Mouse (Mus musculus) neural tube, embryonic 13.5 days (tissue): ENCODE data around the gene Cacna1c. TPM values are rescaled to one million over a fixed set of nuclear protein-coding genes. Genes with fewer than 3 reads are reported as not detected.

Source experiments
- ATAC-seq: fragments of 200-750 bp; cut with Nextera tagmentation; 2 replicates; pipeline ENCODE4 v1.8.0; 2017; ENCODE audit warnings: low read depth, mild to moderate bottlenecking, moderate TSS enrichment, moderate library complexity
- H3K27ac ChIP-seq: fragments of 300-500 bp; sonication (generic); replicated peaks from 2 replicates; pipeline ENCODE4 v1.5.1; 2015; ENCODE audit warnings: moderate library complexity, mild to moderate bottlenecking, inconsistent platforms
- H3K27me3 ChIP-seq: fragments of 300-500 bp; sonication (generic); 2 replicates; pipeline ENCODE4 v1.6.1; 2015; ENCODE audit warnings: mild to moderate bottlenecking, inconsistent platforms
- H3K36me3 ChIP-seq: fragments of 300-500 bp; sonication (generic); 2 replicates; pipeline ENCODE4 v1.6.1; 2015; ENCODE audit warnings: mild to moderate bottlenecking, inconsistent platforms
- H3K4me1 ChIP-seq: fragments of 300-500 bp; sonication (generic); replicated peaks from 2 replicates; pipeline ENCODE4 v1.6.1; 2015; ENCODE audit warnings: inconsistent platforms
- H3K4me2 ChIP-seq: fragments of 300-500 bp; sonication (generic); 2 replicates; pipeline ENCODE4 v1.6.1; 2015; ENCODE audit warnings: inconsistent platforms, mild to moderate bottlenecking, moderate library complexity
- H3K4me3 ChIP-seq: fragments of 300-500 bp; sonication (generic); 2 replicates; pipeline ENCODE4 v1.5.1; 2015; ENCODE audit warnings: mild to moderate bottlenecking, inconsistent platforms
- H3K9ac ChIP-seq: fragments of 300-500 bp; sonication (generic); 2 replicates; pipeline ENCODE4 v1.6.1; 2015; ENCODE audit warnings: moderate library complexity, mild to moderate bottlenecking, inconsistent platforms
- H3K9me3 ChIP-seq: fragments of 300-500 bp; sonication (generic); 2 replicates; pipeline ENCODE4 v1.6.1; 2016; ENCODE audit warnings: inconsistent platforms
- WGBS: fragments of 180-500 bp; shearing (Covaris S2); methylation state at CpG from one replicate; pipeline ENCODE4 v1.1.7; 2015; 5-methylcytosine and 5-hydroxymethylcytosine counted together
- polyA plus RNA-seq: library from polyadenylated mRNA; unstranded; fragments of >200 nt; fragmentation: Nextera tagmentation; extraction: Ambion mirVana; gene quantifications from 2 replicates; pipeline ENCODE4 v1.2.1, GENCODE M21; 2015

The Cacna1c gene
- polyA plus RNA-seq, 1 experiment from 2014 or later, result 5.0 TPM

DNA sequence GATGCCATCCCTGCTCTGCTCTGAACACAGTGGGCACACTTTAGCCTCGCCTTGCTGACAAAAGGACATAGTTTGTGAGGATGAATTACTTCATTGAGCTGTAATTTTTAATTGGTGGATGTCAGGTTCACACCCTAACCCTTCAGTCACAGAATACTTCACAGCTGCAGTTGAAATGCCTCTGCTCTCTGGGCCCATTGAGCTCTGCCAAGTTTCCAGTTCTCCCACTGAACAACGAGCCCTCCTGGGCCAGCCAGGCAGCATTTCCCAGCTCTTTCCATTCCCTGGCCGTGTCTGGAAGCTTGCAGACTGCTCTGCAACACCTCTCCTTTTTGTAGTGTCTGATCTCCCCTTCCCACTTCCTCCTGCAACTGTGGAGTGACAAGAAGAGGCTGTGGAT is 457.6 kb downstream of the Cacna1c start:
- Histone ChIP-seq H3K9me3 (no peaks in the 10 kb centered on the region), H3K4me3 (no peak overlapping the region), H3K36me3 (peaks cover 12% of the 10 kb centered on the region; the same call in 1 of the 2 replicates), H3K27me3 (no peaks in the 10 kb centered on the region), H3K4me1 (no peaks in the 10 kb centered on the region), H3K4me2 (no peak overlapping the region), H3K9ac (no peak overlapping the region), H3K27ac (no peak overlapping the region)
- ATAC-seq, result no peak
- 63% methylated on average over 3 of the region's 3 CpGs for WGBS

DNA sequence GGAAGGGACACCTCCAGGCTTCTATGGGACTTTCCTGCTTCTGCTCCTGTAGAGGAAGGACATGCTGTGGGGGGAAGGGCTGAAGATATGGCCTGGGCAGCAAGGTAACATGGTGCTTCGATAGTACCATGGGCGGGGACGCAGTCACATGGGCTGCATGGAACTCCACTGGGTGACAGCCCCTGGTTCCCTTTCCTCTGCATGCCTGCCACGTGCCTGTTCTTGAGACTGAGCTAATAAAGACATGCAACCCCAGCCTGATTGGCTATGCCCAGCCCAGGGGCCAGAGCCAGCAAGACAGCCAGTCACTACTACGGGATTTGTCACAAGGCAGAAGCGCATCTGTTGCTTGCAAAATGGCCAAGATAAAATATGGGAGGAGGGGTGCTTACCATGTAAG is 459.1 kb downstream of the Cacna1c start:
- no peak for ATAC-seq
- Histone ChIP-seq H3K4me2 (no peak overlapping the region), H3K27ac (no peak overlapping the region), H3K9me3 (no peaks in the 10 kb centered on the region), H3K36me3 (peaks cover 12% of the 10 kb centered on the region; the same call in 1 of the 2 replicates), H3K9ac (no peak overlapping the region), H3K27me3 (no peaks in the 10 kb centered on the region), H3K4me1 (no peaks in the 10 kb centered on the region), H3K4me3 (no peak overlapping the region)
- WGBS, result 82% methylated on average over 6 of the region's 6 CpGs

DNA sequence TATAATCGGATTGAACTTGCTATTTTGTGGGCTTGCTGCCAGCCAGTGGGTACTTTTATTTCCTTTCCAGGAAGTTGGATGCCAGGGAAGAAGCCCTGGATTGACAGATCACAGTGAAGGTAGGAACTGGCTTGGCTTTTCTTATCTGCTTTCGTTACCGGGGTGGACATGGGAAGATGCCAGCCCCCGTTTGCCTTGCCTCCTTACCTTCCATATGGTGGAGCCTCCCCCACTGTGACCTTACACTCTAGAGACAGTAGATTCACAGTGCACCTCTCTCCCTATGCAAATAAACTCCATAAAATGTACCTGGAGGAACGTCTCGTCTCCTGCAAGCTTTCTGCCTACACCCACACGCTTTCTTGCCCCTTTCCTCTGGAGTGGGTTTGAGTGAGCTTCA is 459.7 kb downstream of the Cacna1c start:
- no peak for ATAC-seq
- Histone ChIP-seq H3K9me3 (no peaks in the 10 kb centered on the region), H3K9ac (no peak overlapping the region), H3K4me2 (no peak overlapping the region), H3K27me3 (no peaks in the 10 kb centered on the region), H3K36me3 (peaks cover 8% of the 10 kb centered on the region; the same call in 1 of the 2 replicates), H3K4me3 (no peak overlapping the region), H3K27ac (no peak overlapping the region), H3K4me1 (no peaks in the 10 kb centered on the region)
- WGBS, result 92% methylated on average over 7 of the region's 7 CpGs

DNA sequence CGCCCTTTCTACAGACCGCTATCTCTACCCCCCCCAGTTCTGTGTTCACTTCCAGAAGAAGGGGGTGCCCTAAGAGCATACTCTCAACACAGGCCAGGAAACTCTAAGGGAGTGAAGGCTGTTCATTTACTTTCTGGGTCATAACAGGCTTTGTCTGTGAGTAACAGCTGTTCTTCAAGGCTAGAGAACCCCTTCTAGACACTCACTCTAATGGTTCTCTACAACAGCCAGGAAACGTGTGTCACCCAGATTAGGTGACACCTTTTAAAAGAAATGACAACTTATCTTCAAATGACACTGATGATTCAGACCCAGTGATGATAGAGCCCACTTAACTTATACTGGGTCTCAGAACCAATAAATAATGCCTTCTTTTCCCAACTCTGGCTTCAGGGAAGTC is 461.1 kb downstream of the Cacna1c start:
- no peak overlapping the region for H3K9ac ChIP-seq
- H3K27me3 ChIP-seq, result no peaks in the 10 kb centered on the region
- peaks cover 12% of the 10 kb centered on the region; the same call in 1 of the 2 replicates for H3K36me3 ChIP-seq
- H3K4me2 ChIP-seq, result no peak overlapping the region
- no peak for ATAC-seq
- WGBS, result 94% methylated on average over 3 of the region's 3 CpGs
- H3K4me3 ChIP-seq, result no peak overlapping the region
- H3K4me1 ChIP-seq, result no peaks in the 10 kb centered on the region
- peaks cover 2% of the 10 kb centered on the region; the same call in 1 of the 2 replicates for H3K9me3 ChIP-seq
- H3K27ac ChIP-seq, result no peak overlapping the region

DNA sequence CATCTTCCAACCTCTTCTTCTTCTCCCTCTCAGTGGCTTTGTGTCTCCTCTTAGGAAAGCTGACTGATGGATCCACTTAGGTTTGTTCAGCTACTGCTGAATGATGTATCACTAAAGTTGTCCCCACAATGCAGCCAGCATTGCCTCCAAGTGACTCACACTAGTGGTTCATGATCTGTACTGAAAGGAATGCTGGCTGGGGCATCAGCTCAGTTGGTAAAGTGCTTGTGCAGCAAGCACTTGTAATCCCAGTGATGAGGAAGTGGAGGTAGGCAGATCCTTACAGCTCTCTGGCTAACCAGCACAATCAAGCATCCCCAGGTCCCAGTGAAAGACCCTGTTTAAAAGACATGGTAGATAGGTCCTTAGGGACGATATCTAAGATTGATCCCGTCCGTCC is 464.3 kb downstream of the Cacna1c start:
- Histone ChIP-seq H3K36me3 (peaks cover 22% of the 10 kb centered on the region), H3K27me3 (no peaks in the 10 kb centered on the region), H3K4me1 (no peaks in the 10 kb centered on the region), H3K4me3 (no peak overlapping the region), H3K9ac (no peak overlapping the region), H3K27ac (no peak overlapping the region), H3K4me2 (no peak overlapping the region), H3K9me3 (peaks cover 9% of the 10 kb centered on the region; the same call in 1 of the 2 replicates)
- no peak for ATAC-seq
- 90% methylated on average over 3 of the region's 3 CpGs for WGBS

DNA sequence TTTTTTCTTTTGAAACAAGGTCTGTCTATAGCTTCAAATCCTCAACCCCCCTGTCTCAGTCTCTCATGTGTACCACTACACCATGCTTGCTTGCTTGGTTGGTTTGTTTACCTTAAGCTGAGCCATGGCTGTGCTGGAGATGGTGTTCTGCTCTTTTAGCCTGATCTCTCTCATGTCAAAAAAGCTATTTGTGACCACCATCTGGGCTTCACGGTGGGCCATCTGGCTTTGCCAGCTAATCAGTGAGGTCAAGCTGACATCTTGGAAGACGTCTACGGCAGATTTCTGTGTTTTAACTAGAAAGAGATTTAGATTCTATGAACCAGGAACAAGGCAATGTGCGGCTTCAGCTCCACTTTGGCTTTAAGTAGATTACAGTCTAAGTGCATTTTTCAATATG is 471.3 kb downstream of the Cacna1c start:
- Histone ChIP-seq H3K4me1 (0 out of 2 replicates have a peak, but pooled peaks cover 14% of the 10 kb centered on the region), H3K36me3 (peaks cover 9% of the 10 kb centered on the region), H3K9ac (no peak overlapping the region), H3K4me3 (no peak overlapping the region), H3K9me3 (peaks cover 5% of the 10 kb centered on the region; the same call in 1 of the 2 replicates), H3K4me2 (no peak overlapping the region), H3K27me3 (no peaks in the 10 kb centered on the region), H3K27ac (no peak overlapping the region)
- WGBS, result 63% methylated on average over 4 of the region's 4 CpGs
- no peak for ATAC-seq

DNA sequence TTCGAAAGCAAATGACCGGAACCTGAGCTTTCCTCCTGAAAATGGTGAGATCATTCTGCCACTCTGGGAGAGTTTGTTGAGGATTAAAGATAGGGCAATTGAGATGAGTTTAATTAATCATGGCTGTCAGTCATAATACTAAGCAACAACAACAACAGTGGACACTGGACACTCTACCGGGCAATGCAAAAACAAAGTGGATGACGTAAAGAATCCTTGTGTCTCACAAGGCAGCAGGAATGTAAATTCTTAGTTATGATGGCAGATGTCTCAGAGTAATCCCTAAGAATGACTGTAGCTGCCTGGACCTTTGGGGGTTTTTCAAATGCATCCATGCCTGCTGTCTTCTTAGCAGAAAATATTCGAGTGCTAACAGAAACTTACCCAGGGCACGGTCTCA is 471.8 kb downstream of the Cacna1c start:
- H3K4me3 ChIP-seq, result no peak overlapping the region
- no peaks in the 10 kb centered on the region for H3K27me3 ChIP-seq
- H3K9ac ChIP-seq, result no peak overlapping the region
- H3K27ac ChIP-seq, result no peak overlapping the region
- WGBS, result 81% methylated on average over 6 of the region's 6 CpGs
- ATAC-seq, result no peak
- H3K9me3 ChIP-seq, result no peaks in the 10 kb centered on the region
- peaks cover 3% of the 10 kb centered on the region for H3K36me3 ChIP-seq
- no peak overlapping the region for H3K4me2 ChIP-seq
- peaks cover 16% of the 10 kb centered on the region; the same call in 1 of the 2 replicates for H3K4me1 ChIP-seq

- no peak for ATAC-seq
- no peak overlapping the region for H3K27ac ChIP-seq
- H3K9me3 ChIP-seq, result no peaks in the 10 kb centered on the region
- H3K36me3 ChIP-seq, result no peaks in the 10 kb centered on the region
- no peaks in the 10 kb centered on the region for H3K27me3 ChIP-seq
- peaks cover 18% of the 10 kb centered on the region; the same call in 1 of the 2 replicates for H3K4me1 ChIP-seq
- 64% methylated on average over 6 of the region's 6 CpGs for WGBS
- no peak overlapping the region for H3K4me2 ChIP-seq
- H3K9ac ChIP-seq, result no peak overlapping the region
- no peak overlapping the region for H3K4me3 ChIP-seq
Measured at GRCm38 (mm10) chr6:118722336-118722735, 473.9 kb downstream of the Cacna1c start.

DNA sequence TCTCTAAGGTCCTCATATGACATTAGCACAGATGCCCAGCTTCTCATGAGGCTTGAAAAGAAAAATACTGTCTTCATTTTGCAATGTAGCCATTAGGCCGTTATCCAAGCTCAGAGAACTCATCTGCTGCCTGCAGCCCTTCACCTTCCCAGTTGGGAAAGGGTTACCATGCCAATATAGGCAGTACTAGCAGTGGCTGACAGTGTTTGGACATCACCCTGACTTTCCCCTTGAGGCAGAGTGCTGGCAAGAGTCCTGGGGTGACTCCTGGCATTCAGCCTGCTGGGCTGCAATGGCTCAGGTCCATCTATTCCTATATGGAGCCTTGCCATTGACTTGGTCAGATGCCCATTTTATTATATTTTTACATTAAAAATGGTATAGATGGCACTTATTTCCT is 476.7 kb downstream of the Cacna1c start:
- 72% methylated on average over 1 of the region's 1 CpGs for WGBS

DNA sequence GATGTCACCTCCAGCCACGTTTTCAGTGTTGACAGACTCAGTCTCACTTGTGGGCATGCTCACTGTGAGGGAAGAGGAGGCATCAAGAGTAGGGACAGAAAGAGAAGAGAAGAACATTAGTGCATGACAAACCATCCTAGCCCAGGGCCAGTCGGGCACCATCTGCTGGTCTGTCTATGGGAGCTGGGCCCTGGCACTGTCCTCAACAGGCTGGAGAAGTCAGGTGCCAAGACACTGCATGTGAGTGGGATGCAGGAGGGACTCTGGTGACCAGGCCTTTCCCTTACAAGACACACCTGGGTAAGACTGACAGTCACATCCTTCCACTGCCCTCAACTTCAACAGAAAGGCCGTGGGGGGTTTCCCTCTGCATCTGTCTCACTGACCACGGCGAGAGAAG is 482.9 kb downstream of the Cacna1c start:
- 90% methylated on average over 5 of the region's 5 CpGs for WGBS
- no peak overlapping the region for H3K9ac ChIP-seq
- no peak overlapping the region for H3K4me3 ChIP-seq
- ATAC-seq, result no peak
- no peak overlapping the region for H3K27ac ChIP-seq
- peaks cover 5% of the 10 kb centered on the region; the same call in 1 of the 2 replicates for H3K4me1 ChIP-seq
- no peak overlapping the region for H3K4me2 ChIP-seq
- H3K9me3 ChIP-seq, result no peaks in the 10 kb centered on the region
- H3K36me3 ChIP-seq, result peaks cover 26% of the 10 kb centered on the region; the same call in 1 of the 2 replicates
- no peaks in the 10 kb centered on the region for H3K27me3 ChIP-seq

More for the DNA sequence above, 476.7 kb downstream of the Cacna1c start:
- Histone ChIP-seq H3K4me1 (peaks cover 4% of the 10 kb centered on the region; the same call in 1 of the 2 replicates), H3K9ac (no peak overlapping the region), H3K9me3 (no peaks in the 10 kb centered on the region), H3K36me3 (no peaks in the 10 kb centered on the region), H3K27ac (no peak overlapping the region), H3K4me2 (no peak overlapping the region), H3K4me3 (no peak overlapping the region), H3K27me3 (no peaks in the 10 kb centered on the region)
- no peak for ATAC-seq

DNA sequence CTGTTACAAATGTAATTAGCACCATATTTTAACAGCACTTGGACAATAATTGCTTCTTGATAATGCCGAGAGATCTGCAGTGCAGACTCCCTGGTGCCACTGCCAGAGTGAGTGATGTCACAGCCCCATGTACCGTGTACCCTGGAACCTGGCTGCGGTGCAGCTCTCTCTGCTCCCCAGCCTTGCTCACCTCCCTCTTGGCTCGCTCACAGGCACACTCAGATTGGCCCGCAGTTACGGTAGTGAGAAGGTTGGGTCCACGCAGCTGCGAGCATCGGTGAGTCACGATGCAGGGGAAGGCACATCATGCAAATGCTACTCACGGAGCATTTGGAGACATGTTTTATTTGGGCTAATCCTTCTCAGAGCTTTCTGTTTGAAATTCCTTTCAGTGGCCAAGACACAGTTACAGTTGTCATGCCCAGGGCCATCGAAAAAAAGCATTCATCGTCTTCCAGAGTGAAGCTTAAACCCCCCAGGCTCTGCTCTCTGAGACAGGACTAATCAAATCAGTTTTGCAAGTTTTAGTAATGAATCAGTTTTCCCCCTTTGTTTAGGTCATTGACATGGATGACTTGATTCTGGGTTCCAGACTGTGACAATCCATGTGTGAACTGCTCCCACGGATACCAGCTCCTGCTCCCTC is 484.4 kb downstream of the Cacna1c start:
- Histone ChIP-seq H3K4me3 (no peak overlapping the region), H3K27ac (peak overlapping the region; percentile 6), H3K36me3 (peaks cover 26% of the 10 kb centered on the region; the same call in 1 of the 2 replicates), H3K9ac (no peak overlapping the region), H3K9me3 (no peaks in the 10 kb centered on the region), H3K27me3 (no peaks in the 10 kb centered on the region), H3K4me2 (no peak overlapping the region), H3K4me1 (peaks cover 18% of the 10 kb centered on the region)
- no peak for ATAC-seq
- 78% methylated on average over 14 of the region's 14 CpGs for WGBS

DNA sequence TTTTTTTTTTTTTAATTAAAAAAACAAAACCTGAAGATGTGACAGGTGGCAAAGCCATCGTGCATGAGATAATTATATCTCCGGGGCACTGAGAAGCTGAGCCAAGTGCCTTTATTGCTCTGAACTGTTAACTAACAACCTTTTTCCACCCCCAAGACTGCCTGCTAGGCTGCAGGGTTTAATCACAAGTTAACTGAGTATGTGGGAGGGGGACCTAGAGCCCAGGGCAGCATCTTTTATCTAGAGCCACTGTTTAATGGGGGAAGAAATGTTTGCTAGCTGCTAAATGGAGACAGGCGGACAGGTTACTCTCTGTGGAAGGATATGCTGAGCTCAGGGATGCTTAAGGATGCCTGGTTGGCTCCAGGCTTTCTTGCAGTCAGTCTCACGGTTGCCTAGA is 489.2 kb downstream of the Cacna1c start:
- no peak overlapping the region; the same call in 1 of the 2 replicates for H3K27ac ChIP-seq
- WGBS, result 36% methylated on average over 4 of the region's 4 CpGs
- peak; percentile 23; the same call in 1 of the 2 replicates for ATAC-seq

GRCm38 (mm10) chr6:118705840-118706239 is 490.4 kb downstream of the Cacna1c start:
- ATAC-seq, result no peak
- no peaks in the 10 kb centered on the region for H3K27me3 ChIP-seq
- no peak overlapping the region for H3K4me2 ChIP-seq
- no peak overlapping the region for H3K4me3 ChIP-seq
- no peak overlapping the region for H3K9ac ChIP-seq
- WGBS, result 93% methylated on average over 7 of the region's 7 CpGs
- no peak overlapping the region for H3K27ac ChIP-seq
- H3K36me3 ChIP-seq, result peaks cover 10% of the 10 kb centered on the region; the same call in 1 of the 2 replicates
- peaks cover 18% of the 10 kb centered on the region for H3K4me1 ChIP-seq
- no peaks in the 10 kb centered on the region for H3K9me3 ChIP-seq

More for the DNA sequence above, 489.2 kb downstream of the Cacna1c start:
- Histone ChIP-seq H3K9ac (no peak overlapping the region), H3K9me3 (no peaks in the 10 kb centered on the region), H3K4me2 (no peak overlapping the region), H3K27me3 (no peaks in the 10 kb centered on the region), H3K4me3 (no peak overlapping the region), H3K36me3 (peaks cover 21% of the 10 kb centered on the region; the same call in 1 of the 2 replicates), H3K4me1 (peaks cover 18% of the 10 kb centered on the region)
